Mouse (Mus musculus) megakaryocyte progenitor cell, adult 5-6 weeks (primary cell): Measurements from ENCODE around the gene H2-Q2. TPM values are rescaled to one million over a fixed set of nuclear protein-coding genes. Genes with fewer than 3 reads are reported as not detected.
A peak's percentile ranks its signal among the peaks of the same experiment; 100 is the strongest.
"Not testable (repeated sequence)": the region's sequence is repeated elsewhere in the genome, so short reads cannot be mapped to it uniquely, and the experiment has no call there.

ENCODE experiments used
- ATAC-seq: replicated peaks from 2 replicates; pipeline ENCODE4 v1.8.0; 2016; ENCODE audit warnings: mild to moderate bottlenecking, moderate TSS enrichment, inconsistent platforms; ENCODE audit not compliant: poor library complexity
- total RNA-seq, 2 experiments: library from RNA; stranded (forward) in 1 of 2; stranded (reverse) in 1 of 2; fragments of 157-497, 149-512 nt in 1 of 2; fragments of 200-1000 nt in 1 of 2; gene quantifications; 2 replicates each; pipeline versions ENCODE4 v1.2.3 to v1.2.4; 2015 to 2017

Gene H2-Q2
- total RNA-seq, 2 experiments from 2014 or later, result not detected

DNA sequence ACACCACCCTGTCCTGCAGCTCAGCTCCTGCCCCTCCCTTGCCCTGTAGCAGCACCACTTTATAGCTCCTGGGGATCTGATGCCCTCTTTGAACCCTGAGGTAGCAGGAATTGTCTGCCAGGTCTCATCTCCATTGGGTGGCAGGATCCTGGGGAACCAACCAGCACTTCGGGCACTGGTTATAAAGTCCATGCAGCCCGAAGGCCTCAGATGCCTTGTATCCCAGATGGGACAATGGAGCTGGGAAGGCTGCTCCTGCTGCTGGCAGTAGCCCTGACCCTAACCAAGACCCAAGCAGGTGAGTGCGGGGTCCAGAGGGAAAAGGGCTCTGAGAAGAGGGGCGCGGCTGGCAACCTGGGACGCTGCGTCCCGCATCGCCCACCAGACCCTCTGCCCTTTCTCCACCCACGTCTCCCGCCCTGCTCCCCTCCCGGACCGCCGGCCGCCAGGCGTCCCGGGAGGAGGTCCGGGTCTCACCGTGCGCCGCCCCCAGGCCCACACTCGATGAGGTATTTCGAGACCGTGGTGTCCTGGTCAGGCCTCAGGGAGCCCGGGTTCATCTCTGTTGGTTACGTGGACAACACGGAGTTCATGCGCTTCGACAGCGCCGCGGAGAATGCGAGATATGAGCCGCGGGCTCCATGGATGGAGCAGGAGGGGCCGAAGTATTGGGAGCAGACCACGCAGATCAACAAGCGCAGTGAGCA lies 16.9 kb downstream of the H2-Q2 start:
- no peak for ATAC-seq

DNA sequence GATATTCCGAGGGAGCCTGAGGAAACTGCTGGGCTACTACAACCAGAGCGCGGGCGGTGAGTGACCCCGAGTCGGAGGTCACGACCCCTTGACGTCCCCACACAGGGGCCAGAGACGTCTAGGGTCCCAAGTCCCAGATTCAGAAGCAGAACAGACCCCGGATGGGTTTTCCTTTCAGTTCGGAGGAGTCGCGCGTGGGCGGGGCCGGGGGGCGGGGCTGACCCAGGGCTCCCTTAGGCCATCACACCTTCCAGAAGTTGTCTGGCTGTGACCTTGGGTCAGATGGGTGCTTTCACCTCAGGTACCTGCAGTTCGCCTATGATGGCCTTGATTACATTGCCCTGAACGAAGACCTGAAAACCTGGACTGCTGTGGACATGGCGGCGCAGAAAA lies 17.4 kb downstream of the H2-Q2 start:
- no peak for ATAC-seq

DNA sequence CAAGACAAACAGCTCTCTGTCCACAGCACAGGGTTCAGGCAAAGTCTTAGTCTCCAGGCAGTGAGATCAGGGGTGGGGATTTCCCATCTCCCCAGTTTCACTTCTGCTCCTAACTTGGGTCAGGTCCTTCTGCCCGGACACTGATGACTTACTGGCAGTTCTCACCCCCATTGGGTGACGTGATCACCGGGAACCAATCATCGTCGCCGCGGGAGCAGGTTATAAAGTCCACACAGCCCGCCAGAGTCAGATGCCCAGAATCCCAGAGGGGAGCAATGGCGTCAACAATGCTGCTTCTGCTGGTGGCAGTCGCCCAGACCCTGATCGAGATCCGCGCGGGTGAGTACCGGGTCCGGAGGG lies 37.3 kb downstream of the H2-Q2 start, which contains the start of gene H2-Q4:
H2-Q4 (plus strand) TSS at position 249 of the 360 bp plus-strand sequence.
- peak; percentile 100 for ATAC-seq

DNA sequence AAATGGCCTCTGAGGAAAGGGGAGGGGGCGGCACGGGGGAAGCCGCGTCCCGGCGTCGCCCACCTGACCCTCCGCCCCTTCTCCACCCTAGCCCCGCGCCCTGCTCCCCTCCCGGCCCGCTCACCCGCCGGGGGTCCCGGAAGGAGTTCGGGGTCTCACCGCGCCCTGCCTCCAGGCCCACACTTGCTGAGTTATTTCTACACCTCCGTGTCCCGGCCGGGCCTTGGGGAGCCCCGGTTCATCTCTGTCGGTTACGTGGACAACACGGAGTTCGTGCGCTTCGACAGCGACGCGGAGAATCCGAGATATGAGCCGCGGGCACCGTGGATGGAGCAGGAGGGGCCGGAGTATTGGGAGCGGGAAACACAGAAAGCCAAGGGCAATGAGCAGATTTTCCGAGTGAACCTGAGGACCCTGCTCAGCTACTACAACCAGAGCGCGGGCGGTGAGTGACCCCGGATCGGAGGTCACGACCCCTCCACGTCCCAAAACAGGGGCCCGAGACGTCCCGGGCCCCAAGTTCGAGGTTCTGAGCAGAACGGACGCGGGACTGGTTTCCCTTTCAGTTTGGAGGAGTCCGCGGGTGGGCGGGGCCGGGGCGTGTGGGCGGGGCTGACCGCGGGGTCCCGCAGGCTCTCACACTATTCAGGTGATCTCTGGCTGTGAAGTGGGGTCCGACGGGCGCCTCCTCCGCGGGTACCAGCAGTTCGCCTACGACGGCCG lies 37.8 kb downstream of the H2-Q2 start:
- peak; percentile 26; the same call in 1 of the 2 replicates for ATAC-seq

DNA sequence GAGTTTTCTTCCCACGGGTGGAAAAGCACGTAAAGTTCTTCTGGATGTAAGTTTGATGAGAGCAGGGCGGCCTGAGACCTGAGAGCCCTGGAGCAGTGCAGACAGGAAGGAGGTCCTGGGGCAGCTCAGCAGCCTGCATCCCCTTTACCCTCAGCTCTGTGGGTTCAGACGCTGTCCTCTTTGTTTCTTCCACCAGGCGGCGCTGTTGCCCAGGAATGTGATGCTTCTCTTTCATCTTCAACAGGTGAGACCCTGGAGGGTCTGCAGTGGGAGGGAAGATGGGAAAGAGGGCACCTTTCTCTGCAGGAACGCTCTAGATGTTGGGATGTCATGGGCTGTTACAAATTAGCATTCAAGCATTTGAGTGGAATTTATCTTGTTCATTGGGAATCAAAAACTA lies 47.8 kb downstream of the H2-Q2 start:
- ATAC-seq, result not testable (repeated sequence)

DNA sequence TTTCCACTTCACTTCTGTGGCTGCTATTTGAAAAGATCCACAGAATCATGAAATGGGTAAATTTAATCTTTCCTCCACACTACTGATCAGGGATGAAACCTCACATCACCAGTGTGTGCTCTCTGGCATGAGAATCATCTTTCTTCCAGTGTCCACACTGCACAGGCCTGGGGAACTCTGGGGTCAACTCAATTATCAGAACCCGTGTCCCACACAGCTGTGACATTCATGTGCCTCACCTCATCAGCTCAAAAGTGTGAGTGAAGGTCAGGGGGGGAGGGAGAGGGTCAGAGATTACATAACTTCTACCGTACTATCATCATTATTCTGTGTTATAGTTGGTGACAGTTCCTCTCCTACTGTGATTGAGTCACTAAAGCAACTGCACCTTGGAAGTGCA lies 50.6 kb downstream of the H2-Q2 start:
- ATAC-seq, result not testable (repeated sequence)

DNA sequence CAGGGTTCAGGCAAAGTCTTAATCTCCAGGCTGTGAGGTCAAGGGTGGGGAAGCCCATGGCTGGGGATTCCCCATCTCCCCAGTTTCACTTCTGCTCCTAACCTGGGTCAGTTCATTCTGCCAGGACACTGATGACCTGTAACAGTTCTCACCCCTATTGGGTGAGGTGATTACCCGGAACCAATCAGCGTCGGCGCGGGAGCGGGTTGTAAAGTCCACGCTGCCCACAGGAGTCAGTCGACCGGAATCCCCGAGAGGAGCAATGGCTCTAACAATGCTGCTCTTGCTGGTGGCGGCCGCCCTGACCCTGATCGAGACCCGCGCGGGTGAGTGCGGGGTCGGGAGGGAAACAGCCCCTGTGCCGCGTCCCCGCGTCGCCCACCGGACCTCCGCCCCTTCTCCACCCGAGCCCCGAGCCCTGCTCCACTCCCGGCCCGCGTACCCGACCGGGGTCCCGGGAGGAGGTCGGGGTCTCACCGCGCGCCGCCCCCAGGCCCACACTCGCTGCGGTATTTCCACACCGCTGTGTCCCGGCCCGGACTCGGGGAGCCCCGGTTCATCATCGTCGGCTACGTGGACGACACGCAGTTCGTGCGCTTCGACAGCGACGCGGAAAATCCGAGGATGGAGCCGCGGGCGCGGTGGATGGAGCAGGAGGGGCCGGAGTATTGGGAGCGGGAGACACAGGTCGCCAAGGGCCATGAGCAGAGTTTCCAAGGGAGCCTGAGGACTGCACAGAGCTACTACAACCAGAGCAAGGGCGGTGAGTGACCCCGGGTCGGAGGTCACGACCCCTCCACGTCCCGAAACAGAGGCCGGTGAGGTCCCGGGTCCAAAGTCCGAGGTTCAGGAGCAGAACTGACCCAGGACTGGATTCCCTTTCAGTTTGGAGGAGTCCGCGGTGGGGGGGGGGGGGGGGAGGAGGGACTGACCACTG lies 52.1 kb downstream of the H2-Q2 start:
- ATAC-seq, result peak; percentile 99

Other genes starting within 250 kb of the H2-Q2 start
- gene Ly6g5c, start 234.0 kb upstream of the H2-Q2 start, total RNA-seq (2015), result not detected in 2 replicates
- gene Ly6g5c, start 234.0 kb upstream of the H2-Q2 start, total RNA-seq (2017), result not detected in 2 replicates
- 0.84 and 1.4 TPM in 2 replicates for gene Ly6g5b, start 226.8 kb upstream of the H2-Q2 start, total RNA-seq (2015)
- 0.27 and 0.92 TPM in 2 replicates for gene Ly6g5b, start 226.8 kb upstream of the H2-Q2 start, total RNA-seq (2017)
- gene Gpank1, start 220.8 kb upstream of the H2-Q2 start, total RNA-seq (2015), result 20.3 and 20.7 TPM in 2 replicates
- gene Gpank1, start 220.8 kb upstream of the H2-Q2 start, total RNA-seq (2017), result 33.9 and 36.8 TPM in 2 replicates
- gene Csnk2b, start 220.2 kb upstream of the H2-Q2 start, total RNA-seq (2015), result 411 and 443 TPM in 2 replicates
- 375 TPM in 2 replicates for gene Csnk2b, start 220.2 kb upstream of the H2-Q2 start, total RNA-seq (2017)
- gene D17H6S53E, start 215.9 kb upstream of the H2-Q2 start, total RNA-seq (2015), result 1.5 and 3.6 TPM in 2 replicates
- gene D17H6S53E, start 215.9 kb upstream of the H2-Q2 start, total RNA-seq (2017), result 7.7 and 7.9 TPM in 2 replicates
- not detected in 2 replicates for gene Apom, start 210.2 kb upstream of the H2-Q2 start, total RNA-seq (2015)
- not detected in 2 replicates for gene Apom, start 210.2 kb upstream of the H2-Q2 start, total RNA-seq (2017)
- 73.9 and 78.5 TPM in 2 replicates for gene Bag6, start 207.1 kb upstream of the H2-Q2 start, total RNA-seq (2015)
- 77.3 and 88.5 TPM in 2 replicates for gene Bag6, start 207.1 kb upstream of the H2-Q2 start, total RNA-seq (2017)
- gene Prrc2a, start 177.3 kb upstream of the H2-Q2 start, total RNA-seq (2015), result 228 and 262 TPM in 2 replicates
- 59.6 and 63.9 TPM in 2 replicates for gene Prrc2a, start 177.3 kb upstream of the H2-Q2 start, total RNA-seq (2017)
- 5.8 and 12.4 TPM in 2 replicates for gene Aif1, start 166.2 kb upstream of the H2-Q2 start, total RNA-seq (2015)
- 8.9 and 11.5 TPM in 2 replicates for gene Aif1, start 166.2 kb upstream of the H2-Q2 start, total RNA-seq (2017)
- 65.2 and 70.1 TPM in 2 replicates for gene Lst1, start 153.8 kb upstream of the H2-Q2 start, total RNA-seq (2015)
- gene Lst1, start 153.8 kb upstream of the H2-Q2 start, total RNA-seq (2017), result 47.2 and 99.6 TPM in 2 replicates
- 0.22 and 0.81 TPM in 2 replicates for gene Ltb, start 147.8 kb upstream of the H2-Q2 start, total RNA-seq (2015)
- gene Ltb, start 147.8 kb upstream of the H2-Q2 start, total RNA-seq (2017), result 0.47 and 4.4 TPM in 2 replicates
- 18.6 and 33.2 TPM in 2 replicates for gene Tnf, start 140.2 kb upstream of the H2-Q2 start, total RNA-seq (2015)
- gene Tnf, start 140.2 kb upstream of the H2-Q2 start, total RNA-seq (2017), result 11.1 and 16.4 TPM in 2 replicates
- not detected in 2 replicates for gene Lta, start 136.9 kb upstream of the H2-Q2 start, total RNA-seq (2015)
- gene Lta, start 136.9 kb upstream of the H2-Q2 start, total RNA-seq (2017), result not detected in 2 replicates
- not detected in 2 replicates for gene Gm16181, start 121.4 kb upstream of the H2-Q2 start, total RNA-seq (2015)
- not detected in 2 replicates for gene Gm16181, start 121.4 kb upstream of the H2-Q2 start, total RNA-seq (2017)
- 4.1 and 6.9 TPM in 2 replicates for gene Atp6v1g2, start 108.6 kb upstream of the H2-Q2 start, total RNA-seq (2015)
- 1.1 and 2.4 TPM in 2 replicates for gene Atp6v1g2, start 108.6 kb upstream of the H2-Q2 start, total RNA-seq (2017)
- 1.9 and 3.1 TPM in 2 replicates for gene Nfkbil1, start 106.5 kb upstream of the H2-Q2 start, total RNA-seq (2015)
- 6.7 and 8.0 TPM in 2 replicates for gene Nfkbil1, start 106.5 kb upstream of the H2-Q2 start, total RNA-seq (2017)
- gene Ddx39b, start 100.5 kb upstream of the H2-Q2 start, total RNA-seq (2015), result 289 and 314 TPM in 2 replicates
- gene Ddx39b, start 100.5 kb upstream of the H2-Q2 start, total RNA-seq (2017), result 188 and 193 TPM in 2 replicates
- gene H2-D1, start 79.5 kb upstream of the H2-Q2 start, total RNA-seq (2015), result 248 and 262 TPM in 2 replicates
- gene H2-D1, start 79.5 kb upstream of the H2-Q2 start, total RNA-seq (2017), result 464 and 467 TPM in 2 replicates
- gene H2-Q1, start 21.8 kb upstream of the H2-Q2 start, total RNA-seq (2015), result not detected in 2 replicates
- gene H2-Q1, start 21.8 kb upstream of the H2-Q2 start, total RNA-seq (2017), result not detected in 2 replicates
- 10.6 and 18.1 TPM in 2 replicates for gene H2-Q4, start 37.4 kb downstream of the H2-Q2 start, total RNA-seq (2015)
- 24.4 and 31.4 TPM in 2 replicates for gene H2-Q4, start 37.4 kb downstream of the H2-Q2 start, total RNA-seq (2017)
- gene H2-Q6, start 82.6 kb downstream of the H2-Q2 start, total RNA-seq (2015), result 23.3 and 37.3 TPM in 2 replicates
- 25.6 and 40.7 TPM in 2 replicates for gene H2-Q6, start 82.6 kb downstream of the H2-Q2 start, total RNA-seq (2017)
- gene H2-Q7, start 96.9 kb downstream of the H2-Q2 start, total RNA-seq (2015), result 41.7 and 63.1 TPM in 2 replicates
- gene H2-Q7, start 96.9 kb downstream of the H2-Q2 start, total RNA-seq (2017), result 23.7 and 30.0 TPM in 2 replicates
- gene H2-Q10, start 127.8 kb downstream of the H2-Q2 start, total RNA-seq (2015), result 0.64 and 0.78 TPM in 2 replicates
- 0.30 and 0.71 TPM in 2 replicates for gene H2-Q10, start 127.8 kb downstream of the H2-Q2 start, total RNA-seq (2017)
- 0.34 and 0.39 TPM in 2 replicates for gene Pou5f1, start 163.8 kb downstream of the H2-Q2 start, total RNA-seq (2015)
- 0.64 TPM in 1 of 2 replicates, not detected in the other for gene Pou5f1, start 163.8 kb downstream of the H2-Q2 start, total RNA-seq (2017)
- gene Tcf19, start 174.6 kb downstream of the H2-Q2 start, total RNA-seq (2015), result 23.3 and 23.8 TPM in 2 replicates
- gene Tcf19, start 174.6 kb downstream of the H2-Q2 start, total RNA-seq (2017), result 8.5 and 8.7 TPM in 2 replicates
- 1.1 and 1.9 TPM in 2 replicates for gene Cchcr1, start 174.9 kb downstream of the H2-Q2 start, total RNA-seq (2015)
- gene Cchcr1, start 174.9 kb downstream of the H2-Q2 start, total RNA-seq (2017), result 4.0 and 5.6 TPM in 2 replicates
- not detected in 2 replicates for gene Psors1c2, start 191.0 kb downstream of the H2-Q2 start, total RNA-seq (2015)
- not detected in 2 replicates for gene Psors1c2, start 191.0 kb downstream of the H2-Q2 start, total RNA-seq (2017)
- gene Cdsn, start 209.9 kb downstream of the H2-Q2 start, total RNA-seq (2015), result not detected in 2 replicates
- gene Cdsn, start 209.9 kb downstream of the H2-Q2 start, total RNA-seq (2017), result not detected in 2 replicates
- gene 2300002M23Rik, start 225.2 kb downstream of the H2-Q2 start, total RNA-seq (2015), result not detected in 2 replicates
- not detected in 2 replicates for gene 2300002M23Rik, start 225.2 kb downstream of the H2-Q2 start, total RNA-seq (2017)